Comparison of ENCODE assay signal across 1 mouse cellular context in the genomic region with DNA sequence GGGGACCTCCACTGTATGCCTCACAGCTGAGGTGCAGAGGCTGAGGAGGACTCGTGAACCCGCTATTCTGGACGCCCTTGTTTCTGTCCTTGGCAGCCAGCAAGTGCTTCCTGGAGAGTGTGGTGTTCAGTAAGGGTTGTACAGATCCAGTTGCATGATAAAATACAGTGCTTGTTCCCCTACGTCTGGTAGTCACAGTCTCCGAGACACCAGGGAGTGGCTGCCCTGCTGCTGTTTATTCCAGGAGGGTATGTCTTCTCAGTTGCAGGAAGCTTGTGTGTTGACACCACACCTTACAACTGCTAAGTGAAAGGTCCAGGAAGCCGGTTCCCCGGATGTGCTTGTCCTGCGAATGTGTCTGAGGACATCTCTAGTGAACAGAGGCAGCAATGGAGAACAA.
TF ChIP-seq lines count a peak whose summit lies in the region.

No protein-coding gene starts in this region.

TF ChIP-seq in MEL, 35 proteins besides CTCF, POLR2A, EP300 and RAD21:
- TF ChIP-seq ELF1 (IDR thresholded peaks at IDR 0.05; ENCODE audit: low read depth, low read length) (no peak), MXI1 (IDR thresholded peaks at IDR 0.05; ENCODE audit: low read depth, low read length) (no peak), ZMIZ1 (IDR thresholded peaks at IDR 0.05; ENCODE audit: low read depth, low read length) (0 out of 2 replicates have a peak, but pooled peaks have one; percentile 24), ETS1 (IDR thresholded peaks at IDR 0.05; ENCODE audit: low read depth, low read length) (peak; percentile 36; the same call in 1 of the 2 replicates), GATA1 (IDR thresholded peaks at IDR 0.05; ENCODE audit: low read depth, low read length) (peak; percentile 36)
